Mouse (Mus musculus) heart, postnatal 0 days (tissue): Measurements from ENCODE around the gene Acvr1b.

Source experiments
- CTCF ChIP-seq: IDR thresholded peaks from 2 replicates; pipeline ENCODE4 v1.5.1; 2016; ENCODE audit warnings: antibody characterized with exemption, control low read depth, low read depth
- EP300 ChIP-seq: IDR thresholded peaks from 2 replicates; pipeline ENCODE4 v1.6.1; 2016; ENCODE audit warnings: antibody characterized with exemption, low read depth

GRCm38 (mm10) chr15:101138675-101139074 lies 35.2 kb upstream of the Acvr1b start:
- TF ChIP-seq CTCF = no peak
- no peak for TF ChIP-seq EP300
